ENCODE assay signal across 8 mouse cellular contexts in genomic region chr16:4963346-4963745, GRCm38 (mm10). TPM values are rescaled to one million over a fixed set of nuclear protein-coding genes. Genes with fewer than 3 reads are reported as not detected.
DNase-seq lines count a peak whose midpoint lies in the region; ATAC-seq and TF ChIP-seq lines count a peak whose summit lies in the region.

No protein-coding gene starts in this region.

- ATAC-seq in heart, embryonic 12.5 days (ENCODE audit: insufficient number of reproducible peaks, low FRiP score), result no peak
- ATAC-seq in forebrain, embryonic 14.5 days, result no peak
- no peak for ATAC-seq in liver, postnatal 0 days

- no peak overlapping the region for H3K27ac ChIP-seq in heart, embryonic 12.5 days (ENCODE audit: poor library complexity, severe bottlenecking)
- H3K27ac ChIP-seq in forebrain, embryonic 14.5 days (ENCODE audit: low read depth, low read length), result no peak overlapping the region
- H3K27ac ChIP-seq in liver, postnatal 0 days (ENCODE audit: low read depth), result peak overlapping the region; percentile 91; the same call in 1 of the 2 replicates

- WGBS in heart, embryonic 12.5 days, result 38% methylated on average over 9 of the region's 9 CpGs
- WGBS in forebrain, embryonic 14.5 days, result 38% methylated on average over 9 of the region's 9 CpGs
- WGBS in liver, postnatal 0 days (ENCODE audit: insufficient replicate concordance), result 39% methylated on average over 9 of the region's 9 CpGs

- H3K9ac ChIP-seq in heart, embryonic 12.5 days, result peak overlapping the region; percentile 85
- H3K9ac ChIP-seq in forebrain, embryonic 14.5 days (ENCODE audit: low read length), result peak overlapping the region; percentile 84
- peak overlapping the region; percentile 84 for H3K9ac ChIP-seq in liver, postnatal 0 days (replicated peaks)

- peaks cover 11% of the 10 kb centered on the region; the same call in 1 of the 2 replicates for H3K36me3 ChIP-seq in heart, embryonic 12.5 days
- H3K36me3 ChIP-seq in E14TG2a.4 (ENCODE audit: insufficient read depth, low read length), result peaks cover 29% of the 10 kb centered on the region
- no peaks in the 10 kb centered on the region for H3K36me3 ChIP-seq in forebrain, embryonic 14.5 days (ENCODE audit: control insufficient read depth, insufficient read depth, low read length)
- no peaks in the 10 kb centered on the region for H3K36me3 ChIP-seq in liver, postnatal 0 days (replicated peaks; ENCODE audit: insufficient read depth, low read length)

- H3K4me1 ChIP-seq in heart, embryonic 12.5 days (replicated peaks), result peaks cover 17% of the 10 kb centered on the region
- H3K4me1 ChIP-seq in E14TG2a.4 (replicated peaks; ENCODE audit: low read depth, low read length), result peaks cover 29% of the 10 kb centered on the region
- H3K4me1 ChIP-seq in forebrain, embryonic 14.5 days (ENCODE audit: control insufficient read depth, insufficient read depth, low read length), result peaks cover 8% of the 10 kb centered on the region; the same call in 1 of the 2 replicates
- peaks cover 16% of the 10 kb centered on the region for H3K4me1 ChIP-seq in liver, postnatal 0 days (ENCODE audit: insufficient read depth)

- TF ChIP-seq EP300 in liver, postnatal 0 days (IDR thresholded peaks at IDR 0.05; ENCODE audit: low read depth), result no peak

- peak overlapping the region; percentile 88 for H3K4me2 ChIP-seq in heart, embryonic 12.5 days
- peak overlapping the region; percentile 60 for H3K4me2 ChIP-seq in forebrain, embryonic 14.5 days (ENCODE audit: low read length)
- peak overlapping the region; percentile 94 for H3K4me2 ChIP-seq in liver, postnatal 0 days (ENCODE audit: low read depth, low read length)

- no peaks in the 10 kb centered on the region for H3K27me3 ChIP-seq in heart, embryonic 12.5 days (replicated peaks)
- no peaks in the 10 kb centered on the region for H3K27me3 ChIP-seq in E14TG2a.4 (ENCODE audit: insufficient read depth, low read length)
- no peaks in the 10 kb centered on the region for H3K27me3 ChIP-seq in forebrain, embryonic 14.5 days (replicated peaks; ENCODE audit: control insufficient read depth, insufficient read depth, low read length)
- no peaks in the 10 kb centered on the region for H3K27me3 ChIP-seq in liver, postnatal 0 days (ENCODE audit: insufficient read depth, low read length)

- peak overlapping the region; percentile 69 for H3K4me3 ChIP-seq in heart, embryonic 12.5 days
- peak overlapping the region; percentile 94 for H3K4me3 ChIP-seq in E14TG2a.4 (replicated peaks; ENCODE audit: low read length)
- peak overlapping the region; percentile 89 for H3K4me3 ChIP-seq in forebrain, embryonic 14.5 days (ENCODE audit: low read depth, low read length)
- peak overlapping the region; percentile 87 for H3K4me3 ChIP-seq in liver, postnatal 0 days (ENCODE audit: low read depth, low read length)

- TF ChIP-seq CTCF in E14TG2a.4 (conservative IDR thresholded peaks at IDR 0.05; ENCODE audit: low read length), result no peak
- no peak for TF ChIP-seq CTCF in liver, postnatal 0 days (IDR thresholded peaks at IDR 0.05; ENCODE audit: low read depth)

- intact Hi-C loops in heart, postnatal 25 days (cut with DNase I), result loop anchor here (2.0 to 5.0 kb wide), 2 partner anchors 25 to 84 kb away; partner anchors contain the start of genes Glyr1 and Nudt16l1

- H3K9me3 ChIP-seq in heart, embryonic 12.5 days (replicated peaks), result no peaks in the 10 kb centered on the region
- no peaks in the 10 kb centered on the region for H3K9me3 ChIP-seq in E14TG2a.4 (ENCODE audit: low read length)
- no peaks in the 10 kb centered on the region for H3K9me3 ChIP-seq in forebrain, embryonic 14.5 days (replicated peaks; ENCODE audit: control insufficient read depth, low read length)
- no peaks in the 10 kb centered on the region for H3K9me3 ChIP-seq in liver, postnatal 0 days (ENCODE audit: low read length)

- no peak for DNase-seq in heart, postnatal 25 days (ENCODE audit: low spot score)
- no peak for DNase-seq in forebrain, embryonic 14.5 days (ENCODE audit: low spot score)
- no peak for DNase-seq in liver, postnatal 0 days
- no peak for DNase-seq in adrenal gland, postnatal 4 days (ENCODE audit: low spot score in 2 of 2)
- DNase-seq in ovary, postnatal 10 days (ENCODE audit: low spot score), result no peak
- no peak for DNase-seq in spleen, postnatal 36 days (ENCODE audit: low spot score in 2 of 2)

RNA-seq across cellular contexts. Expression of gene Anks3, which starts 0.7 kb away (rescaled TPM):
- 34.4 and 34.8 TPM in 2 replicates for polyA plus RNA-seq in heart, embryonic 12.5 days (2016; fragmentation: Nextera tagmentation; extraction: Ambion mirVana)
- total RNA-seq in heart, postnatal 25 days (2021), result 10 to 100 TPM; 13.8 to 14.1 TPM
- 49.3 and 57.9 TPM in 2 replicates for polyA plus RNA-seq in forebrain, embryonic 14.5 days (2014; fragmentation: Nextera tagmentation; extraction: Ambion mirVana)
- 10.5 and 13.0 TPM in 2 replicates for polyA plus RNA-seq in liver, postnatal 0 days (2015; fragmentation: Nextera tagmentation; extraction: Ambion mirVana)
- 10 to 100 TPM; 51.9 to 60.5 TPM for total RNA-seq in adrenal gland, postnatal 4 days (2021)

RNA-seq across cellular contexts. Expression of gene Nudt16l1, which starts 24.8 kb away (rescaled TPM):
- 92.3 and 97.3 TPM in 2 replicates for polyA plus RNA-seq in heart, embryonic 12.5 days (2016; fragmentation: Nextera tagmentation; extraction: Ambion mirVana)
- total RNA-seq in heart, postnatal 25 days (2021), result 10 to 100 TPM; 20.5 to 24.3 TPM
- 164 and 179 TPM in 2 replicates for polyA plus RNA-seq in forebrain, embryonic 14.5 days (2014; fragmentation: Nextera tagmentation; extraction: Ambion mirVana)
- polyA plus RNA-seq in liver, postnatal 0 days (2015; fragmentation: Nextera tagmentation; extraction: Ambion mirVana), result 38.9 and 40.2 TPM in 2 replicates
- total RNA-seq in adrenal gland, postnatal 4 days (2021), result 100 to 1,000 TPM; 105 to 110 TPM

RNA-seq across cellular contexts. Expression of gene Sept12, which starts 34.3 kb away (rescaled TPM):
- polyA plus RNA-seq in heart, embryonic 12.5 days (2016; fragmentation: Nextera tagmentation; extraction: Ambion mirVana), result not detected in 2 replicates
- not detected for total RNA-seq in heart, postnatal 25 days (2021)
- polyA plus RNA-seq in forebrain, embryonic 14.5 days (2014; fragmentation: Nextera tagmentation; extraction: Ambion mirVana), result not detected in 2 replicates
- not detected in 2 replicates for polyA plus RNA-seq in liver, postnatal 0 days (2015; fragmentation: Nextera tagmentation; extraction: Ambion mirVana)
- total RNA-seq in adrenal gland, postnatal 4 days (2021), result under 1 TPM in 1 of 2 experiments, not detected in 1; 0.22 TPM

RNA-seq across cellular contexts. Expression of gene Smim22, which starts 43.7 kb away (rescaled TPM):
- polyA plus RNA-seq in heart, embryonic 12.5 days (2016; fragmentation: Nextera tagmentation; extraction: Ambion mirVana), result 2.0 and 3.7 TPM in 2 replicates
- not detected for total RNA-seq in heart, postnatal 25 days (2021)
- polyA plus RNA-seq in forebrain, embryonic 14.5 days (2014; fragmentation: Nextera tagmentation; extraction: Ambion mirVana), result 0.75 and 1.1 TPM in 2 replicates
- 23.6 and 23.7 TPM in 2 replicates for polyA plus RNA-seq in liver, postnatal 0 days (2015; fragmentation: Nextera tagmentation; extraction: Ambion mirVana)
- total RNA-seq in adrenal gland, postnatal 4 days (2021), result 1 to 10 TPM in 1 of 2 experiments, not detected in 1; 2.2 TPM

RNA-seq across cellular contexts. Expression of gene Rogdi, which starts 50.0 kb away (rescaled TPM):
- polyA plus RNA-seq in heart, embryonic 12.5 days (2016; fragmentation: Nextera tagmentation; extraction: Ambion mirVana), result 44.1 and 48.3 TPM in 2 replicates
- 10 to 100 TPM; 20.8 to 22.4 TPM for total RNA-seq in heart, postnatal 25 days (2021)
- 101 and 103 TPM in 2 replicates for polyA plus RNA-seq in forebrain, embryonic 14.5 days (2014; fragmentation: Nextera tagmentation; extraction: Ambion mirVana)
- polyA plus RNA-seq in liver, postnatal 0 days (2015; fragmentation: Nextera tagmentation; extraction: Ambion mirVana), result 105 and 114 TPM in 2 replicates
- total RNA-seq in adrenal gland, postnatal 4 days (2021), result 10 to 100 TPM; 54.6 to 55.0 TPM
